Mouse (Mus musculus): ENCODE measurements at regions not wholly inside any gene's neighbourhood (a gene's known extent, or its start where the extent isn't known, plus 50 kb on each side); places are given as distances from the start of the nearest gene placed in this dataset.

DNA sequence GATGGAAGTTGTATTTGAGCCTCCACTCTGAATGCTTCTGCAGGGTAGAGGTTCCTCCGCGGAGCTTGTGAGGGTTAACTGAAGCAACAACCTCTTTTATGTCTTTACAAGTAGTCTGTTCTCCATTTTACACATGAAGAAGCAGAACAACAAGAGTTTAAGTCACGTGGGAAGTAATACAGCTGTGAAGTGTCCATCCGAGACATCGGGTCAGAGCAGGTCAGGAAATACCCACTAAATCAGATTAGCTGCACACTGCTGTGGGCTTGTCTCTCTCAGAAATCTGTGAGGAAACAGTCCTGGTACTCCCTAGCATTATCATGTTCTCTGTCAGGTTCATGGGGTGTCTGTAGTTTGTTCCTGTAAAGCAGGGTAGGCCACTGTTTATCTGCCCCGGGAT, 262.1 kb downstream of the Cog6 start:
- no peaks in the 10 kb centered on the region for H3K4me1 ChIP-seq

DNA sequence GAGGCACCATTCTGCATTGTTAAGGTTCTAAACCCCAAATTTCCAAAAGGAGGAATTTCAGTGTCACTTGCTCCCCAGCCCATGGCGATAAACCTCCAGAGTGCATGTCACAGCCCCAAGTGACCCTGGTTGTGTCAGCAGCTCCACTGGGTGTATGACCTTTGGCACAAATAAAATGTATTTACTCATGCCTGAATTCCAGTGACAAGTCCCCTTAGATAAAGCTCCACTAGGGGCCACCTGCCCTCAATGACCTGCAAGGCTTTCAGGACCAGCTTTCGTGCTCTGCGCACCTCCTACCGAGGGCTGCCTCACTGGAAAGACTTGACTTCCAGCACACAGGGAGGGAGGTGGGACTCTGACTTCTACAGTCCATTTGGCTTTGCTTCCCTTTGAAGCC, 262.6 kb downstream of the Cog6 start:
- no peak for ATAC-seq (ENCODE audit: insufficient number of reproducible peaks, insufficient read depth, low FRiP score, low TSS enrichment, low read depth)
- H3K9me3 ChIP-seq = no peaks in the 10 kb centered on the region
- H3K4me2 ChIP-seq = no peak overlapping the region

More for the DNA sequence above, 262.1 kb downstream of the Cog6 start:
- no peaks in the 10 kb centered on the region for H3K27me3 ChIP-seq
- H3K4me3 ChIP-seq = no peak overlapping the region
- H3K4me2 ChIP-seq = no peak overlapping the region
- H3K36me3 ChIP-seq = no peaks in the 10 kb centered on the region
- WGBS = 51% methylated on average over 6 of the region's 6 CpGs
- H3K9me3 ChIP-seq = no peaks in the 10 kb centered on the region
- H3K9ac ChIP-seq = no peak overlapping the region
- no peak for ATAC-seq (ENCODE audit: insufficient number of reproducible peaks, insufficient read depth, low FRiP score, low TSS enrichment, low read depth)
- H3K27ac ChIP-seq = no peak overlapping the region

GRCm38 (mm10) chr3:52746917-52747316, 270.1 kb downstream of the Cog6 start:
- Histone ChIP-seq H3K9me3 (no peaks in the 10 kb centered on the region), H3K4me3 (no peak overlapping the region), H3K27me3 (no peaks in the 10 kb centered on the region), H3K36me3 (no peaks in the 10 kb centered on the region), H3K4me1 (peaks cover 10% of the 10 kb centered on the region), H3K4me2 (no peak overlapping the region), H3K9ac (no peak overlapping the region), H3K27ac (no peak overlapping the region)
- no peak for ATAC-seq (ENCODE audit: insufficient number of reproducible peaks, insufficient read depth, low FRiP score, low TSS enrichment, low read depth)
- WGBS = 61% methylated on average over 3 of the region's 3 CpGs

More for the DNA sequence above, 262.6 kb downstream of the Cog6 start:
- no peak overlapping the region for H3K27ac ChIP-seq
- no peak overlapping the region for H3K4me3 ChIP-seq
- H3K27me3 ChIP-seq = no peaks in the 10 kb centered on the region
- WGBS = 78% methylated on average over 4 of the region's 4 CpGs
- no peak overlapping the region for H3K9ac ChIP-seq
- no peaks in the 10 kb centered on the region for H3K36me3 ChIP-seq
- H3K4me1 ChIP-seq = no peaks in the 10 kb centered on the region

- no peaks in the 10 kb centered on the region for H3K9me3 ChIP-seq
- H3K4me3 ChIP-seq = no peak overlapping the region
- H3K4me2 ChIP-seq = no peak overlapping the region
- WGBS = 73% methylated on average over 8 of the region's 8 CpGs
- H3K9ac ChIP-seq = no peak overlapping the region
- H3K27ac ChIP-seq = no peak overlapping the region
- H3K27me3 ChIP-seq = no peaks in the 10 kb centered on the region
- H3K4me1 ChIP-seq = peaks cover 10% of the 10 kb centered on the region
- no peaks in the 10 kb centered on the region for H3K36me3 ChIP-seq
- ATAC-seq (ENCODE audit: insufficient number of reproducible peaks, insufficient read depth, low FRiP score, low TSS enrichment, low read depth) = no peak
Measured at GRCm38 (mm10) chr3:52744334-52744733, 272.7 kb downstream of the Cog6 start.

- WGBS = 68% methylated on average over 9 of the region's 9 CpGs
- Histone ChIP-seq H3K27me3 (no peaks in the 10 kb centered on the region), H3K4me2 (no peak overlapping the region), H3K4me3 (no peak overlapping the region), H3K27ac (no peak overlapping the region), H3K36me3 (no peaks in the 10 kb centered on the region), H3K9ac (no peak overlapping the region), H3K4me1 (peaks cover 10% of the 10 kb centered on the region), H3K9me3 (no peaks in the 10 kb centered on the region)
- ATAC-seq (ENCODE audit: insufficient number of reproducible peaks, insufficient read depth, low FRiP score, low TSS enrichment, low read depth) = no peak
Measured at GRCm38 (mm10) chr3:52740466-52741026, 276.5 kb downstream of the Cog6 start.

DNA sequence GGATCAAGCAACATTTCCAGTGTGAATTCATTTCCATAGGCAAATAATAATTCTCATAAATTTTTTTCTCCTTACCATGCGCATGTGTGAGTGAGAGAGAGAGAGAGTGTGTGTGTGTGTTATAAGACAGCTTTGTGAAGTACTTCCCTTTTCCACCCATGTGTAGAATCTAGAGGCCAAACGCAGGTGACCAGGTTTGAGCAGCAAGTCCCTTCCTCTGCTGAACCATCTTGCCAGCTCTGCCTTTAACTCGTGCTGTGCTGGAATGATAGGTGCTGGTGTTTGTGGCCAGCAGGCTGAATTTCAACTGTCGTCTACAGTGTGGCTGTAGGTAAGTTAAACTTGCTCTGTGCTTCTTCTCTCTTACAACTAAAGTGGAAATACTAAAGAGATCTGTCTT, 277.5 kb downstream of the Cog6 start:
- H3K4me2 ChIP-seq = no peak overlapping the region
- H3K36me3 ChIP-seq = no peaks in the 10 kb centered on the region
- H3K9ac ChIP-seq = no peak overlapping the region
- no peak overlapping the region for H3K27ac ChIP-seq
- H3K4me1 ChIP-seq = peaks cover 7% of the 10 kb centered on the region
- WGBS = 70% methylated on average over 4 of the region's 4 CpGs
- no peak overlapping the region for H3K4me3 ChIP-seq
- H3K27me3 ChIP-seq = no peaks in the 10 kb centered on the region
- no peak for ATAC-seq (ENCODE audit: insufficient number of reproducible peaks, insufficient read depth, low FRiP score, low TSS enrichment, low read depth)
- no peaks in the 10 kb centered on the region for H3K9me3 ChIP-seq

DNA sequence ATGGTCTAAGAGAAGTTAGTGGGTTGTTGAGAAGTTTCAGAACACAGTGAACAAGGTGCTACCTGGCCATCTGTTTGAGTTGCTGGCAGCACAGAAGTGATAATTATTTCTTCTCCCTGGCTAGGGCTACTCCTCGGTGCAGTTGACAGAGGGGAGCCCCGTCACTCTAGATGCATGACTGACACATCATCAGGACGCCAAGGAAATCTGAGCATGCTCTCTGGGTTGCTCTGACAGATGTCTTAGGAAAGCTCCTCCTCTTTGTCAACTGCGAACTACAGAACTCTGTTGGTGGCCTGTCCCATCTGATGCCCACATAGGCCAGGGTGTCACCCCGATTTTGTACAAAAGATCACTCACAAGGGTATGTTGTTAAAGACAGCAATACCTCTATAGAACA, 278.7 kb downstream of the Cog6 start:
- no peak overlapping the region for H3K4me2 ChIP-seq
- no peaks in the 10 kb centered on the region for H3K27me3 ChIP-seq
- ATAC-seq (ENCODE audit: insufficient number of reproducible peaks, insufficient read depth, low FRiP score, low TSS enrichment, low read depth) = no peak
- no peak overlapping the region for H3K27ac ChIP-seq
- WGBS = 57% methylated on average over 5 of the region's 5 CpGs
- no peak overlapping the region for H3K9ac ChIP-seq
- H3K36me3 ChIP-seq = no peaks in the 10 kb centered on the region
- 0 out of 2 replicates have a peak, but pooled peaks cover 3% of the 10 kb centered on the region for H3K4me1 ChIP-seq
- no peak overlapping the region for H3K4me3 ChIP-seq
- H3K9me3 ChIP-seq = no peaks in the 10 kb centered on the region

DNA sequence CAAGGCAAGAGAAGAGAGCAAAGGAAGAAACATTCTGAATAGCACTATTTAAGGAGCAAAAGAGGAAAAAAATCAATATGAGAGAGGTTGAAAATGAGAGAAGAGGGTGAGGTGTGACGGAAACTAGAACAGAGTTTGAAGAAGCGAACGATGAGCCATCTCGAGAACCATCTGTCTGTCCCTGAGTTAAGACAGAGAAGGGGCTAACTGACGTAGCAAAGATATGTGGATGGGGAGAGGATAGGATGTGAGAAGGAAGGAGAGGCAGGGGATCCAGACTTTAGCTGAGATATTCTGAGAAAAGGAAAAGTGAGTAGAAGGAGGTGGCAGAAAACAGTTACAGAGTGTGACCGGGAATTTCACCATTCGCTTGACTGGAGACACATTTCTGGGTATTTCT, 281.1 kb downstream of the Cog6 start:
- WGBS = 95% methylated on average over 7 of the region's 7 CpGs
- H3K4me3 ChIP-seq = no peak overlapping the region

GRCm38 (mm10) chr3:52731941-52732340, 285.1 kb downstream of the Cog6 start:
- H3K36me3 ChIP-seq = no peaks in the 10 kb centered on the region
- H3K9ac ChIP-seq = no peak overlapping the region
- H3K4me3 ChIP-seq = no peak overlapping the region
- no peak overlapping the region for H3K27ac ChIP-seq
- H3K4me1 ChIP-seq = 0 out of 2 replicates have a peak, but pooled peaks cover 4% of the 10 kb centered on the region
- ATAC-seq (ENCODE audit: insufficient number of reproducible peaks, insufficient read depth, low FRiP score, low TSS enrichment, low read depth) = no peak
- no peak overlapping the region for H3K4me2 ChIP-seq
- no peaks in the 10 kb centered on the region for H3K27me3 ChIP-seq
- no peaks in the 10 kb centered on the region for H3K9me3 ChIP-seq

More for the DNA sequence above, 281.1 kb downstream of the Cog6 start:
- 0 out of 2 replicates have a peak, but pooled peaks cover 4% of the 10 kb centered on the region for H3K4me1 ChIP-seq
- H3K9me3 ChIP-seq = no peaks in the 10 kb centered on the region
- H3K36me3 ChIP-seq = no peaks in the 10 kb centered on the region
- H3K9ac ChIP-seq = no peak overlapping the region
- no peak for ATAC-seq (ENCODE audit: insufficient number of reproducible peaks, insufficient read depth, low FRiP score, low TSS enrichment, low read depth)
- no peak overlapping the region for H3K4me2 ChIP-seq
- H3K27ac ChIP-seq = no peak overlapping the region
- H3K27me3 ChIP-seq = no peaks in the 10 kb centered on the region

DNA sequence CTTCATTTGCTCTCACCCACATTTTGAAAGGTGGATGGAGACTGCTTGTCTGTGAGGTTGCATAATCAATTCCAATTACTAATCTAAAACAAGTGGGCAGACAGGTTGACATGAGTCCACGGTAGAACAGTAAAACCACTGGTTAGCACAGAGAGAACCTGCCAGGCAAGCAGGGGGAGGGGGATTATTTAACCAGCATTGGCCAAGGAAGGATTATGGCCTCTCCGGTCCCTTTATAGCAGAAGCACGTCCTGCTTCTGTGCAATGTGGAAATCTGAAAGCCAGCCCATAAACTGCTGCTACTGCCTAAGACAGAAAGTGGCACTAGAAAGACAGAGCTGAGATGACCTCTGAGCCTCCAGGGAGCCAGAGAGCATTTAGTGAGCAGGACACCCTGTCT, 285.5 kb downstream of the Cog6 start:
- H3K36me3 ChIP-seq = no peaks in the 10 kb centered on the region
- H3K27ac ChIP-seq = no peak overlapping the region
- H3K4me2 ChIP-seq = no peak overlapping the region
- H3K9ac ChIP-seq = no peak overlapping the region
- ATAC-seq (ENCODE audit: insufficient number of reproducible peaks, insufficient read depth, low FRiP score, low TSS enrichment, low read depth) = no peak
- 69% methylated on average over 3 of the region's 3 CpGs for WGBS
- H3K4me1 ChIP-seq = 0 out of 2 replicates have a peak, but pooled peaks cover 4% of the 10 kb centered on the region
- H3K27me3 ChIP-seq = no peaks in the 10 kb centered on the region
- no peak overlapping the region for H3K4me3 ChIP-seq
- H3K9me3 ChIP-seq = no peaks in the 10 kb centered on the region

- Histone ChIP-seq H3K4me3 (no peak overlapping the region), H3K9ac (no peak overlapping the region), H3K27ac (no peak overlapping the region), H3K4me1 (0 out of 2 replicates have a peak, but pooled peaks cover 4% of the 10 kb centered on the region), H3K27me3 (no peaks in the 10 kb centered on the region), H3K36me3 (no peaks in the 10 kb centered on the region), H3K9me3 (no peaks in the 10 kb centered on the region), H3K4me2 (no peak overlapping the region)
- ATAC-seq (ENCODE audit: insufficient number of reproducible peaks, insufficient read depth, low FRiP score, low TSS enrichment, low read depth) = no peak
- 85% methylated on average over 3 of the region's 3 CpGs for WGBS
Measured at GRCm38 (mm10) chr3:52729731-52730130, 287.3 kb downstream of the Cog6 start.

GRCm38 (mm10) chr3:52728860-52729259, 288.2 kb downstream of the Cog6 start:
- no peak overlapping the region for H3K4me2 ChIP-seq
- H3K27me3 ChIP-seq = no peaks in the 10 kb centered on the region
- no peak overlapping the region for H3K27ac ChIP-seq
- no peak for ATAC-seq (ENCODE audit: insufficient number of reproducible peaks, insufficient read depth, low FRiP score, low TSS enrichment, low read depth)
- H3K9me3 ChIP-seq = no peaks in the 10 kb centered on the region
- 0 out of 2 replicates have a peak, but pooled peaks cover 4% of the 10 kb centered on the region for H3K4me1 ChIP-seq
- no peak overlapping the region for H3K9ac ChIP-seq
- WGBS = 77% methylated on average over 6 of the region's 6 CpGs
- no peak overlapping the region for H3K4me3 ChIP-seq
- no peaks in the 10 kb centered on the region for H3K36me3 ChIP-seq
